Mouse (Mus musculus) ES-E14 (cell line): ENCODE data around the gene Pmepa1. TPM values are rescaled to one million over a fixed set of nuclear protein-coding genes. Genes with fewer than 3 reads are reported as not detected.

Source experiments
- DNase-seq: peaks from one replicate; pipeline ENCODE4 v3.0.0-alpha.2; 2013; ENCODE audit warnings: low read depth, low spot score
- H3K27ac ChIP-seq: 2 replicates; pipeline ENCODE4 v1.5.1; 2012; ENCODE audit warnings: low read depth, mild to moderate bottlenecking, low read length, moderate library complexity, mixed read lengths; ENCODE audit not compliant: poor library complexity, insufficient read depth, severe bottlenecking
- H3K36me3 ChIP-seq: 2 replicates; pipeline ENCODE4 v1.6.1; 2012; ENCODE audit warnings: mild to moderate bottlenecking, low read length, moderate library complexity, mixed read lengths; ENCODE audit not compliant: control insufficient read depth, poor library complexity, insufficient read depth, severe bottlenecking
- H3K4me1 ChIP-seq, 2 experiments: fragments of 150-350 bp in 1 of 2; sonication (generic) in 1 of 2; 2 replicates each; pipeline ENCODE4 v1.6.1; 2012; ENCODE audit warnings: low read length in 2 of 2, mild to moderate bottlenecking in 1 of 2, mixed read lengths in 1 of 2; ENCODE audit not compliant: control insufficient read depth in 2 of 2, insufficient read depth in 2 of 2, poor library complexity in 1 of 2
- H3K4me3 ChIP-seq, 2 experiments: fragments of 150-350 bp in 1 of 2; sonication (generic) in 1 of 2; 2 replicates each; pipeline ENCODE4 v1.5.1; 2012; ENCODE audit warnings: low read length in 2 of 2, low read depth in 1 of 2, mild to moderate bottlenecking in 1 of 2, mixed read lengths in 1 of 2; ENCODE audit not compliant: insufficient read depth in 1 of 2, poor library complexity in 1 of 2, severe bottlenecking in 1 of 2
- H3K9ac ChIP-seq: 2 replicates; pipeline ENCODE4 v1.6.1; 2012; ENCODE audit warnings: low read depth, mild to moderate bottlenecking, low read length, mixed read lengths; ENCODE audit not compliant: poor library complexity, insufficient read depth, severe bottlenecking
- H3K9me3 ChIP-seq: fragments of 150-350 bp; sonication (generic); 2 replicates; pipeline ENCODE4 v1.6.1; 2012; ENCODE audit warnings: low read depth, mild to moderate bottlenecking, low read length; ENCODE audit not compliant: control insufficient read depth, insufficient read depth
- CHD2 ChIP-seq: IDR thresholded peaks from 2 replicates; pipeline ENCODE4 v1.6.1; 2014; ENCODE audit warnings: mild to moderate bottlenecking, low read depth, low read length, inconsistent platforms
- HCFC1 ChIP-seq: IDR thresholded peaks from 2 replicates; pipeline ENCODE4 v1.6.1; 2012; ENCODE audit warnings: low read length, inconsistent platforms, borderline replicate concordance; ENCODE audit not compliant: insufficient read depth
- MAFK ChIP-seq: IDR thresholded peaks from 2 replicates; pipeline ENCODE4 v1.6.1; 2014; ENCODE audit warnings: mild to moderate bottlenecking, low read depth, low read length, inconsistent platforms; ENCODE audit not compliant: insufficient read depth
- ZC3H11A ChIP-seq: IDR thresholded peaks from 2 replicates; pipeline ENCODE4 v1.6.1; 2012; ENCODE audit warnings: low read depth, mild to moderate bottlenecking, inconsistent platforms, low read length, borderline replicate concordance
- ZNF384 ChIP-seq: IDR thresholded peaks from 2 replicates; pipeline ENCODE4 v1.6.1; 2012; ENCODE audit warnings: low read depth, low read length, inconsistent platforms
- in situ Hi-C, 2 experiments: fragments of 600-800 bp; cut with MboI; formaldehyde crosslinking; loops; one replicate each; pipeline ENCODE4 v1.15.1; 2025; ENCODE audit warnings: low sequenced_read_pairs in 2 of 2, inconsistent platforms in 1 of 2; ENCODE audit not compliant: unreplicated experiment in 2 of 2
- total RNA-seq: library from RNA; depleted of rRNA; stranded (reverse); fragments of 300-350 nt; gene quantifications from 2 replicates; pipeline ENCODE4 v1.2.3, GENCODE M21; 2012

Pmepa1 gene
- total RNA-seq, 1 experiment = 20.3 TPM

- H3K9ac ChIP-seq = no peak overlapping the region
- H3K9me3 ChIP-seq = no peaks in the 10 kb centered on the region
- H3K27ac ChIP-seq = no peak overlapping the region
- no peak for DNase-seq
- in situ Hi-C loops = loop anchor here (5.0 to 25.0 kb wide), 3 partner anchors 260 to 368 kb away; no protein-coding TSS in a partner anchor
- no peak overlapping the region for H3K4me3 ChIP-seq
- H3K36me3 ChIP-seq = no peaks in the 10 kb centered on the region
- TF ChIP-seq MAFK (no peak), ZNF384 (no peak), ZC3H11A (no peak), CHD2 (no peak), HCFC1 (no peak)
- H3K4me1 ChIP-seq = no peaks in the 10 kb centered on the region
Measured at GRCm38 (mm10) chr2:173194796-173195195, 81.5 kb downstream of the Pmepa1 start.

DNA sequence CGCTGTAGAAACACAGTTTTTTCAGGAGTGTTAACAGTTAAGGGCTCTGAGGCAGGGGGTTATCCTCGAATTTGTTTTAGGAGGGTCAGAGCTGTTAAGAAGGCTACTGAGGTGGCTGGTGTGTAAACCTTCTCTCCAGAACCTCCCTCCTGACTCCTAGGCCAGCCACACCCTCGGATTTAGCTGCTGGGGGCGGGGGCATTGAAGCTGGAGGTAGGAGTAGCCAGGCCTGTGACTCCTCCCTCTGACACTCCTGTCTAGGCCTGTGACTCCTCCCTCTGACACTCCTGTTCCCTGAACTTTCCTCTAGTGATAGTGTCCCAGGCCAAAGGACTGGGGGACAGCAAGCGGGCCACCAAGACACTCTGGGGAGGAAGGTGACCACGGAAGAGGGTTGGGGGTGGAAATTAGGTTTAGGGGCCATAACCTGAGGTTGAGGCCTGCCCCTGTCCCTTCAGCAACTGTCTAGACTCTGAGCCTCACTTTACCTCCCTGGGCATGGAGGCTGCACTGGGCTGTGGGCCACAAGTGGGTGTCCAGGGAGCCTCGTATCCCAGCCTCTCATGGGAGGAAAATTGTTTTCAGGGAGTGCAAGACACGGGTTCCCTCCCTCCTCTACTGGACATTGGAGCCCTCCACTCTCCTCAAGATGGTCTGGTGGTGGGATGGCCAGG, 89.0 kb downstream of the Pmepa1 start:
- H3K9ac ChIP-seq = no peak overlapping the region
- H3K4me1 ChIP-seq = peaks cover 1 to 10% of the 10 kb centered on the region in 2 experiments; a peak in 2 of 4 replicates
- H3K36me3 ChIP-seq = no peaks in the 10 kb centered on the region
- H3K27ac ChIP-seq = no peak overlapping the region
- H3K4me3 ChIP-seq = no peak overlapping the region
- in situ Hi-C loops = loop anchor here in 1 of 2 experiments (25.0 kb wide), 1 partner anchor 375 kb away; no protein-coding TSS in a partner anchor
- peak; percentile 56 for DNase-seq
- H3K9me3 ChIP-seq = no peaks in the 10 kb centered on the region
- TF ChIP-seq ZC3H11A (no peak), HCFC1 (no peak), MAFK (no peak), CHD2 (no peak), ZNF384 (no peak)

GRCm38 (mm10) chr2:173186047-173186943, 90.0 kb downstream of the Pmepa1 start:
- Histone ChIP-seq H3K9ac (no peak overlapping the region), H3K9me3 (no peaks in the 10 kb centered on the region), H3K36me3 (no peaks in the 10 kb centered on the region), H3K27ac (no peak overlapping the region), H3K4me1 (peaks cover 1 to 10% of the 10 kb centered on the region in 2 experiments; a peak in 2 of 4 replicates), H3K4me3 (no peak overlapping the region)
- in situ Hi-C loops = loop anchor here in 1 of 2 experiments (25.0 kb wide), 1 partner anchor 376 kb away; no protein-coding TSS in a partner anchor
- TF ChIP-seq ZC3H11A (peak; percentile 97; the same call in 1 of the 2 replicates), ZNF384 (no peak)
- DNase-seq = no peak

DNA sequence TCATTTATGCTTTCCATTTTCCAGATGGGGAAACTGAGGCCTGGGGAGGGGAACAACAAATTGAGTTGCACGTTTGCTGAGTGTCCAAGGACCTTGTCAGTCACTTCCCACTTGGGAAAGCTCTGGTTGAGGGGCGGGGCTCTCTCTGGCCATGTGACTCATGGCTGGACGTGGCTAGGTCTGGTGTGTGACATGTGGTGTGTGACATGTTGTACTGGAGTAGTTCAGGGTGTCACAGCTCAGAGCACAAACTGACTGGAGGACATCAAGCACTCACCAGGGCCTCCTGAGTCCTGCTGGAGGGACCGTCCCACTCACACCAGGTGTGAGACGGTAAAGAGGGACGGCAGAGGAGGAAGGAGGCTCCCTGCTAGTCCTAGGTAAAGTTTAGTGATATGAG, 91.1 kb downstream of the Pmepa1 start:
- no peak for DNase-seq
- in situ Hi-C loops = loop anchor here in 1 of 2 experiments (25.0 kb wide), 1 partner anchor 377 kb away; no protein-coding TSS in a partner anchor
- peaks cover 1 to 10% of the 10 kb centered on the region in 2 experiments; a peak in 2 of 4 replicates for H3K4me1 ChIP-seq
- H3K36me3 ChIP-seq = no peaks in the 10 kb centered on the region
- no peaks in the 10 kb centered on the region for H3K9me3 ChIP-seq
- TF ChIP-seq ZC3H11A (no peak), HCFC1 (no peak), ZNF384 (no peak), MAFK (no peak), CHD2 (no peak)
- no peak overlapping the region for H3K27ac ChIP-seq
- H3K9ac ChIP-seq = no peak overlapping the region
- H3K4me3 ChIP-seq = no peak overlapping the region
